Mouse (Mus musculus): Measurements from ENCODE around the gene Cygb.

- no peak; a peak in 1 of 4 replicates for TF ChIP-seq CTCF (conservative IDR thresholded peaks at IDR 0.05 in 1 of 2, IDR thresholded peaks at IDR 0.05 in 1 of 2; ENCODE audit: low read depth in 2 of 2, low read length in 2 of 2)
- TF ChIP-seq POLR2A (IDR thresholded peaks at IDR 0.05; ENCODE audit: low read depth, low read length) = peak; percentile 44; the same call in 1 of the 2 replicates
- TF ChIP-seq MXI1 (IDR thresholded peaks at IDR 0.05; ENCODE audit: low read depth, low read length) = no peak
- no peak for TF ChIP-seq GABPA (IDR thresholded peaks at IDR 0.05; ENCODE audit: insufficient replicate concordance, low read depth, low read length)
- TF ChIP-seq POLR2AphosphoS2 (IDR thresholded peaks at IDR 0.05; ENCODE audit: low read depth, low read length) = no peak
- TF ChIP-seq ZMIZ1 (IDR thresholded peaks at IDR 0.05; ENCODE audit: low read depth, low read length) = no peak
- no peak for TF ChIP-seq UBTF (IDR thresholded peaks at IDR 0.05; ENCODE audit: low read depth, low read length)
- TF ChIP-seq USF2 (conservative IDR thresholded peaks at IDR 0.05; ENCODE audit: low read depth, low read length) = no peak
- TF ChIP-seq JUN (IDR thresholded peaks at IDR 0.05; ENCODE audit: insufficient read depth, low read depth, low read length) = no peak
- no peak for TF ChIP-seq IRF4 (IDR thresholded peaks at IDR 0.05; ENCODE audit: low read depth, low read length)
- TF ChIP-seq ZC3H11A (IDR thresholded peaks at IDR 0.05; ENCODE audit: low read depth, low read length) = no peak
- no peak for TF ChIP-seq KAT2A (IDR thresholded peaks at IDR 0.05; ENCODE audit: insufficient replicate concordance, low read length)
- TF ChIP-seq EP300 (IDR thresholded peaks at IDR 0.05; ENCODE audit: low read length) = no peak
- TF ChIP-seq BHLHE40 (IDR thresholded peaks at IDR 0.05; ENCODE audit: low read depth, low read length) = no peak
Observed at GRCm38 (mm10) chr11:116672595-116672994, 18.5 kb upstream of the Cygb start.
